Mouse (Mus musculus): Measurements from ENCODE around the gene Acot1. TPM values are rescaled to one million over a fixed set of nuclear protein-coding genes. Genes with fewer than 3 reads are reported as not detected.

Gene Acot1
- polyA plus RNA-seq, 1 experiment = 0.06 TPM

GRCm38 (mm10) chr12:84052609-84053008 lies 43.3 kb downstream of the Acot1 start:
- Histone ChIP-seq H3ac (ENCODE audit: control insufficient read depth, insufficient read length) (no peak overlapping the region), H3K4me2 (ENCODE audit: low read depth) (no peak overlapping the region), H3K36me3 (ENCODE audit: control insufficient read depth, insufficient read depth) (no peaks in the 10 kb centered on the region), H3K79me2 (ENCODE audit: control insufficient read depth, insufficient read depth) (no peaks in the 10 kb centered on the region), H3K4me3 (no peak overlapping the region), H3K27me3 (ENCODE audit: control insufficient read depth, insufficient read depth, insufficient read length) (no peaks in the 10 kb centered on the region)
- TF ChIP-seq E2F4 (IDR thresholded peaks at IDR 0.05; ENCODE audit: insufficient read depth) (no peak), MAX (IDR thresholded peaks at IDR 0.05; ENCODE audit: low read depth) (no peak), MYOD1 (IDR thresholded peaks at IDR 0.05; ENCODE audit: control insufficient read depth in 1 of 3, insufficient read length in 2 of 3, low read depth in 2 of 3) (no peak), CEBPB (IDR thresholded peaks at IDR 0.05; ENCODE audit: insufficient read depth, poor library complexity, severe bottlenecking) (no peak), POLR2A (IDR thresholded peaks at IDR 0.05; ENCODE audit: insufficient read length, low read depth) (no peak), POLR2AphosphoS2 (IDR thresholded peaks at IDR 0.05; ENCODE audit: insufficient read length, low read depth) (no peak), REST (IDR thresholded peaks at IDR 0.05; ENCODE audit: insufficient read depth, insufficient read length) (no peak), MYOG (IDR thresholded peaks at IDR 0.05; ENCODE audit: control insufficient read depth in 1 of 3, insufficient read depth in 1 of 3, insufficient read length in 2 of 3, low read depth in 2 of 3) (no peak), TCF12 (IDR thresholded peaks at IDR 0.05; ENCODE audit: insufficient read depth, poor library complexity, severe bottlenecking) (no peak), TCF3 (IDR thresholded peaks at IDR 0.05; ENCODE audit: insufficient read length, low read depth) (no peak), SRF (IDR thresholded peaks at IDR 0.05; ENCODE audit: control insufficient read depth, insufficient read length, low read depth) (no peak), USF1 (IDR thresholded peaks at IDR 0.05; ENCODE audit: low read depth) (no peak)

DNA sequence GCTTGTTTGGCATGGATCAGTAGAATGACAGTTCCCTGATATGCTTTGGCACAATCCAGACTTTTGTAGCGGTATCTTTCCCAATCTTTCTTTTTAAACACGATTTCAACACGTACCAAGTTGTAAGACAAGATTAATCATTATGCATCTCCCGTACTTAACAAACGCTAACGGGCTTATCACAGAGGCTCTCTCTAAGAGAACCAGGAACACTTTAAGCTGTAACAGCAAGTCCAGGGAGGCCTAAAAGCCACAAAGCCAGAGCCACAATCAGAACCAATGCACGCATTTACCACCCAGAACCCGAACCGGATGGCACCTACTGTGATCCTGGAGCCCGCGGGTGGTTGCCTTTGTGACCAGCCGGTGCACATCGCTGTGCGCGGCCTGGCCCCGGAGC lies 43.9 kb downstream of the Acot1 start:
- no peak overlapping the region for H3ac ChIP-seq (ENCODE audit: control insufficient read depth, insufficient read length)
- no peaks in the 10 kb centered on the region for H3K36me3 ChIP-seq (ENCODE audit: control insufficient read depth, insufficient read depth)
- no peaks in the 10 kb centered on the region for H3K27me3 ChIP-seq (ENCODE audit: control insufficient read depth, insufficient read depth, insufficient read length)
- H3K4me2 ChIP-seq (ENCODE audit: low read depth) = no peak overlapping the region
- H3K79me2 ChIP-seq (ENCODE audit: control insufficient read depth, insufficient read depth) = no peaks in the 10 kb centered on the region
- TF ChIP-seq MAX (IDR thresholded peaks at IDR 0.05; ENCODE audit: low read depth) (no peak), CEBPB (IDR thresholded peaks at IDR 0.05; ENCODE audit: insufficient read depth, poor library complexity, severe bottlenecking) (no peak), POLR2A (IDR thresholded peaks at IDR 0.05; ENCODE audit: insufficient read length, low read depth) (no peak), MYOD1 (IDR thresholded peaks at IDR 0.05; ENCODE audit: control insufficient read depth in 1 of 3, insufficient read length in 2 of 3, low read depth in 2 of 3) (no peak), TCF3 (IDR thresholded peaks at IDR 0.05; ENCODE audit: insufficient read length, low read depth) (no peak), REST (IDR thresholded peaks at IDR 0.05; ENCODE audit: insufficient read depth, insufficient read length) (no peak), MYOG (IDR thresholded peaks at IDR 0.05; ENCODE audit: control insufficient read depth in 1 of 3, insufficient read depth in 1 of 3, insufficient read length in 2 of 3, low read depth in 2 of 3) (no peak)
- H3K4me3 ChIP-seq = no peak overlapping the region

GRCm38 (mm10) chr12:84053679-84054391 lies 44.5 kb downstream of the Acot1 start:
- no peak overlapping the region for H3K4me3 ChIP-seq
- no peak overlapping the region for H3K4me2 ChIP-seq (ENCODE audit: low read depth)
- H3K79me2 ChIP-seq (ENCODE audit: control insufficient read depth, insufficient read depth) = no peaks in the 10 kb centered on the region
- H3ac ChIP-seq (ENCODE audit: control insufficient read depth, insufficient read length) = no peak overlapping the region
- H3K36me3 ChIP-seq (ENCODE audit: control insufficient read depth, insufficient read depth) = no peaks in the 10 kb centered on the region
- TF ChIP-seq CEBPB (IDR thresholded peaks at IDR 0.05; ENCODE audit: insufficient read depth, poor library complexity, severe bottlenecking) = no peak
- TF ChIP-seq SRF (IDR thresholded peaks at IDR 0.05; ENCODE audit: control insufficient read depth, insufficient read length, low read depth) = no peak
- TF ChIP-seq MAX (IDR thresholded peaks at IDR 0.05; ENCODE audit: low read depth) = no peak
- no peak for TF ChIP-seq POLR2A (IDR thresholded peaks at IDR 0.05; ENCODE audit: insufficient read length, low read depth)
- no peak for TF ChIP-seq USF1 (IDR thresholded peaks at IDR 0.05; ENCODE audit: low read depth)
- no peak for TF ChIP-seq TCF12 (IDR thresholded peaks at IDR 0.05; ENCODE audit: insufficient read depth, poor library complexity, severe bottlenecking)
- no peak for TF ChIP-seq E2F4 (IDR thresholded peaks at IDR 0.05; ENCODE audit: insufficient read depth)
- no peak for TF ChIP-seq MYOD1 (IDR thresholded peaks at IDR 0.05; ENCODE audit: control insufficient read depth in 1 of 3, insufficient read length in 2 of 3, low read depth in 2 of 3)
- no peak for TF ChIP-seq TCF3 (IDR thresholded peaks at IDR 0.05; ENCODE audit: insufficient read length, low read depth)
- no peak for TF ChIP-seq MYOG (IDR thresholded peaks at IDR 0.05; ENCODE audit: control insufficient read depth in 1 of 3, insufficient read depth in 1 of 3, insufficient read length in 2 of 3, low read depth in 2 of 3)
- TF ChIP-seq POLR2AphosphoS2 (IDR thresholded peaks at IDR 0.05; ENCODE audit: insufficient read length, low read depth) = no peak
- TF ChIP-seq REST (IDR thresholded peaks at IDR 0.05; ENCODE audit: insufficient read depth, insufficient read length) = no peak
- H3K27me3 ChIP-seq (ENCODE audit: control insufficient read depth, insufficient read depth, insufficient read length) = no peaks in the 10 kb centered on the region

DNA sequence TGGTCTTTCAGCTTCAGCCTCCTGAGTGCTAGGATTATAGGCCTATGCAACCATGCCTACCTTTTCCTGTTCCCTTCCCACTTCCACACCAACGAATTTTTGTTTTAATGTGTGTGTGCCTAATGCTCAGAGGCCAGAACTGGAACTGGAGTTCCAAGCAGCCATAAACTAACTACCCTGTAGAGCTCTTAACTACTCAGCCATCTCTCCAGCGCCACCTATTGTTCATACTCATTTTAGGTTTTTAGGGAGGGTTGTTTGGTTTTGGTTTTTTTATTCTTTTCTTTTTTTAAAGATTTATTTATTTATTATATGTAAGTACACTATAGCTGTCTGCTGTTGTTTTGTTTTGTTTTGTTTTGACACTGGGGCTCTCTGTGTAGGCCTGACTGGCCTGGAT lies 51.7 kb downstream of the Acot1 start:
- Histone ChIP-seq H3K4me3 (no peak overlapping the region), H3K79me2 (ENCODE audit: control insufficient read depth, insufficient read depth) (no peaks in the 10 kb centered on the region), H3K36me3 (ENCODE audit: control insufficient read depth, insufficient read depth) (no peaks in the 10 kb centered on the region), H3K27me3 (ENCODE audit: control insufficient read depth, insufficient read depth, insufficient read length) (peaks cover 6% of the 10 kb centered on the region), H3K4me2 (ENCODE audit: low read depth) (no peak overlapping the region), H3ac (ENCODE audit: control insufficient read depth, insufficient read length) (no peak overlapping the region)
- TF ChIP-seq MAX (IDR thresholded peaks at IDR 0.05; ENCODE audit: low read depth) (no peak), E2F4 (IDR thresholded peaks at IDR 0.05; ENCODE audit: insufficient read depth) (no peak), MYOD1 (IDR thresholded peaks at IDR 0.05; ENCODE audit: control insufficient read depth in 1 of 3, insufficient read length in 2 of 3, low read depth in 2 of 3) (no peak), MYOG (IDR thresholded peaks at IDR 0.05; ENCODE audit: control insufficient read depth in 1 of 3, insufficient read depth in 1 of 3, insufficient read length in 2 of 3, low read depth in 2 of 3) (no peak), USF1 (IDR thresholded peaks at IDR 0.05; ENCODE audit: low read depth) (no peak), TCF3 (IDR thresholded peaks at IDR 0.05; ENCODE audit: insufficient read length, low read depth) (no peak), TCF12 (IDR thresholded peaks at IDR 0.05; ENCODE audit: insufficient read depth, poor library complexity, severe bottlenecking) (no peak), POLR2A (IDR thresholded peaks at IDR 0.05; ENCODE audit: insufficient read length, low read depth) (no peak), SRF (IDR thresholded peaks at IDR 0.05; ENCODE audit: control insufficient read depth, insufficient read length, low read depth) (no peak), CEBPB (IDR thresholded peaks at IDR 0.05; ENCODE audit: insufficient read depth, poor library complexity, severe bottlenecking) (no peak), REST (IDR thresholded peaks at IDR 0.05; ENCODE audit: insufficient read depth, insufficient read length) (no peak), POLR2AphosphoS2 (IDR thresholded peaks at IDR 0.05; ENCODE audit: insufficient read length, low read depth) (no peak)

Data from myocyte (in vitro differentiated cells).